24 mouse cellular contexts compared by ENCODE assay signal in genomic region chr5:64164414-64164813, GRCm38 (mm10).
"Had no signal": no experiment of that assay in that cellular context is flagged by ENCODE, and none has a peak within 500 bp of the region (broad histone marks: within the 10 kb centered on the region; RNA-seq: fewer than 3 reads in every experiment).

No protein-coding gene starts in this region.

- H3K27me3 ChIP-seq: heart, embryonic 12.5 days had no signal

- H3K9me3 ChIP-seq: heart, embryonic 10.5 days; heart, embryonic 12.5 days; hindbrain, embryonic 13.5 days; hindbrain, embryonic 15.5 days; kidney, embryonic 15.5 days; limb, embryonic 12.5 days; liver, embryonic 13.5 days; liver, embryonic 15.5 days had no signal

- H3K9ac ChIP-seq: heart, embryonic 12.5 days; hindbrain, embryonic 13.5 days; hindbrain, embryonic 15.5 days; kidney, embryonic 15.5 days; limb, embryonic 12.5 days; liver, embryonic 13.5 days; liver, embryonic 15.5 days had no signal

- H3K36me3 ChIP-seq: heart, embryonic 10.5 days; heart, embryonic 12.5 days; hindbrain, embryonic 13.5 days; hindbrain, embryonic 15.5 days; kidney, embryonic 15.5 days; limb, embryonic 12.5 days; liver, embryonic 13.5 days; liver, embryonic 15.5 days had no signal

- H3K4me2 ChIP-seq: heart, embryonic 12.5 days; hindbrain, embryonic 13.5 days; hindbrain, embryonic 15.5 days; kidney, embryonic 15.5 days; limb, embryonic 12.5 days; liver, embryonic 11.5 days; liver, embryonic 13.5 days; liver, embryonic 15.5 days had no signal

- H3K27ac ChIP-seq: heart, embryonic 10.5 days; hindbrain, embryonic 13.5 days; hindbrain, embryonic 15.5 days; hindbrain, postnatal 0 days; kidney, embryonic 15.5 days; kidney, postnatal 0 days; limb, embryonic 12.5 days; liver, embryonic 13.5 days; liver, embryonic 15.5 days had no signal

- DNase-seq: gastrocnemius, postnatal 10 days; gastrocnemius, postnatal 36 days; heart, adult 18-20 months; heart, postnatal 10 days; kidney, adult 11 months; kidney, adult 2 months; kidney, adult 9 months; kidney, postnatal 14 days; kidney, postnatal 36 days; layer of hippocampus, adult 9-11 months; layer of hippocampus, postnatal 36 days; left cerebral cortex, postnatal 4 days; liver; liver, embryonic 13.5 days had no signal

- H3K4me3 ChIP-seq: heart, embryonic 10.5 days; heart, embryonic 12.5 days; hindbrain, embryonic 13.5 days; hindbrain, embryonic 15.5 days; kidney, embryonic 15.5 days; limb, embryonic 12.5 days; liver, embryonic 13.5 days; liver, embryonic 15.5 days had no signal
